Mouse (Mus musculus): ENCODE results near the gene Olfr153. TPM values are rescaled to one million over a fixed set of nuclear protein-coding genes. Genes with fewer than 3 reads are reported as not detected.
"Not testable (repeated sequence)": the region's sequence is repeated elsewhere in the genome, so short reads cannot be mapped to it uniquely, and the experiment has no call there.

Gene Olfr153
- total RNA-seq (2021) = not detected

DNA sequence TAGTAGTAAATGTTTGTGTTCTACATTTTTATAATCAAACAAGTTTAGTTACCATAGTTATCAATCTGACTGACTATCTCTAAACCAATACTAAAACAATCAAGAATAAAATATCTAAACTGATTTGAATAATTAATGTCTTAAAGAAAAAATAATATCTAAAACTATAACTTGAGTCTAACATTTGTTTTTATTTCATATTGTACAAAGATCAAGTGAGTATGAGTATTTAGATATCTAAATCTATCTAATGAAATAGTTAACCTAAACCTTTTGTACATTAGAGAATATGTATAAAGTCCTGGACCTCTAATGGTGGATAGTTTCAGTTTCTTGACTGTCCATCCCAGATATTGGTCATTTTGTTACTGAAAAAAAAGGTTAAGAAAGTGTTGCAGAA is at the start of gene Olfr153:
Gene Olfr153 (plus strand): TSS at position 301 of the 400 bp plus-strand sequence.
- no peak for DNase-seq (ENCODE audit: low spot score in 2 of 2)
- intact Hi-C loops (cut with DNase I) = no loop called here

DNA sequence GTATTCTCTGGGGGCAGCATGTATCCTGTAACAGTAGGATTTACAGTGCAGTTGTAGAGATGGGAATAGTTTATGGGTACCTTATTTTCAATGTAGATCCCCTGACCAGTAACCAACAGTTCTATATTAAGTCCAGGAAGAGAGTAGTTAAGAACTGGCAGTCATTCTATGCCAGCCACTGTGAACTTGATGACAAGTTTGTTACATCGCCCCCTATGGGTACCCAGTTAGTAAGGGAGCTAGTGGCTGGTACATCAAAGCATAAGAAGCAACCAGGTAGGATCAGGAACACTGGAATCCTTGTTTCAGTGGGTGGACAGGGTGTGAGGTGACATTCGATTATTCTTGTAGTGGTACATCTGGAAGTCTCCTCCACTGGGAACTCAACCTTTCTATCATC is 49.3 kb upstream of the Olfr153 start:
- intact Hi-C loops (cut with DNase I) = no loop called here
- no peak for DNase-seq (ENCODE audit: low spot score in 2 of 2)

DNA sequence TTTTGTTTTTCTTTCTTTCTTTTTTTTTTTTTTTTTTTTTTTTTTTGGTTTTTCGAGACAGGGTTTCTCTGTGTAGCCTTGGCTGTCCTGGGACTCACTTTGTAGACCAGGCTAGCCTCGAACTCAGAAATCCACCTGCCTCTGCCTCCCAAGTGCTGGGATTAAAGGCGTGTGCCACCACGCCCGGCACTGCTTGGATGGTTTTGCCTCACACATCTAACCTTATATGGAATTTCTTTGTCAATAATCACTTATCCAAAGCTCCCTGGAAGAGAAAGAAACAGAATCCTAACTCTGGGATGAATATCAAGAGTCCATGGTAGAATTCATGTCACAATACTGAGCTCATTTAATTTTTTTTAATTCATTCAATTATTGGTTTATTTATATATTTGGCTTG is 34.6 kb upstream of the Olfr153 start, which contains the start of gene Pramel7:
Gene Pramel7 (minus strand): TSS at position 101 of the 400 bp plus-strand sequence.
- intact Hi-C loops (cut with DNase I); DNase-seq (ENCODE audit: low spot score in 2 of 2): not testable (repeated sequence)

DNA sequence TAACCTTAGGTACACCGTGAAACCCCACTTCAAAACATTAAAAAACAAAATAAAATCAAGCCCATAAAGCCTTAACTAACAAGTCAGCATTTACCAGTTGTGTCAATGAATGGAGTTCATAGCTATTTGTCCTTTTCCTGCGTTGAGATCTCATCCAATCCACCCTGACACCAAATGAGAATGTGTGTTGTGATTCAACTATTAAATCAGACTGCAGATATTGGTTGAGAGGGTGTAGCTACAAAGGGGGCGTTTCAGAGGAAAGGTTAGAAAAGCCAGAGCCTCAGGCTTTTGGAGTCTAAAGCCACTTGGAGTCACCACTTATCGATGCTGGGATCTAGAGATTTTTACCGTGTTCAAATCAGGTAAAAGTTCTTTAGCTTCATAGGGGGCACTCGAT is 25.3 kb upstream of the Olfr153 start, which contains the start of gene Pramel6:
Gene Pramel6 (plus strand): TSS at position 301 of the 400 bp plus-strand sequence.
- intact Hi-C loops (cut with DNase I) = no loop called here
- DNase-seq (ENCODE audit: low spot score in 2 of 2) = no peak

DNA sequence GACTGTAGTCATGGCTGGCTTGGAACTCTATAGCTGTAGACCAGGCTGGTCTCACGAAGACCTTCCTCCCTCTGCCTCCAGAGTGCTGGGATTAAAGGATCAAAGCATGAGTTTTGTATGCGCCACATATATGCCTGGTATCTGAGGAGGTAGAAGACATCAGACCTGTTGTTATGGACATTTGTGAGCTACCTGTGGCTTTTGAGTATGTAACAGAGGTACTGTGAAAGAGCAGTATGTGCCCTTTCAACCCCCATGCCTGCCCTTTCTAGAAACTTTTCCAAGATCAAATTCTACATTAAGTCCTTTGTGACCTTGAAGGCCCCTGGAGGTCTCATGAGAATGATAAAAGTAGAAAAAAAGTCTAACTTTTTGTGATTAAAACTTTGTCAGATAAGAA is 16.6 kb upstream of the Olfr153 start:
- DNase-seq (ENCODE audit: low spot score in 2 of 2) = no peak
- intact Hi-C loops (cut with DNase I) = no loop called here

DNA sequence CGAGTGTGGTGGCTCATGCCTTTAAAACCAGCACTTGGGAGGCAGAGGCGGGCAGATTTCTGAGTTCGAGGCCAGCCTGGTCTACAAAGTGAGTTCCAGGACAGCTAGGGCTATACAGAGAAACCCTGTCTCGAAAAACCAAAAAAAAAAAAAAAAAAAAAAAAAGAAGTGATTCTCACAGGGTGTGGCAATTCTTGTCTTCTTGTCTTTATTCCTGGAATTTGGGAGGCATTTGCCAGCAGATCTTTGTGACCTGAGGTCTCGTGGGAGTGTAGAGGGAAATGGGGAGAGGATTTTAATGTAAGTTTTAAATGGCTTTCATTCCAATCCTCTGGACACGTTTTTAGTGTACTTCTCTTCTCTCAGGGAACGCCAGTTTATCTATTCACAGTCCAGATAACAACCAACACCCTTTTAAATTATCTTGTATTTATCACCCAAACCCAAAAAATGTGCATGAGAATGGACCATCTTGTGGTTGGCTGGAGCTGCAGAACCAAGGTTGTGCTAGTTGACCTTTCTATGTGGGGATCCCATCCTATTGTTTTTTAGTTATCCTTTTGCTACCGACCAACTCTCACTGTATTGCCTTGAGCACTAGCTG is 16.0 kb upstream of the Olfr153 start:
- no peak for DNase-seq (ENCODE audit: low spot score in 2 of 2)
- intact Hi-C loops (cut with DNase I) = no loop called here

DNA sequence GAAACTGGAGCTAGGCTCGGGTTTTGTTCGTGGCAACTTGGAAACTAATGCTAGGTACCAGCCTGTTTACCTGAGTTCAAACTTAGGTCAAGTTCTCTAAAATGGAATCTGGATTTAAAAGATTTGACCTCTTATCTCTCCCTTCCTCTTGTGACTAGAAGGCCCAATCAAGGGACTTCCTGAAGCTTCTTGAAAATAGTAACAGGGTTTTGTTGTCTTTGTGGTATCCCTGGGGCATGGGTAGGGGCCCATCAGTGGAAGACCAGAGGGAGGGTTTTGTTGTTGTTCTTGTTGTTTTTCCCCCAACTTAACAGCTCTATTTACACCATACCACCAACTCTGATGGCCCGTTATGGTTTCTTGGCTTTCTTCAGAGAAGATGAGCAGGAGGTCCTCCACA is 15.0 kb upstream of the Olfr153 start:
- intact Hi-C loops (cut with DNase I) = no loop called here
- DNase-seq (ENCODE audit: low spot score in 2 of 2) = no peak

DNA sequence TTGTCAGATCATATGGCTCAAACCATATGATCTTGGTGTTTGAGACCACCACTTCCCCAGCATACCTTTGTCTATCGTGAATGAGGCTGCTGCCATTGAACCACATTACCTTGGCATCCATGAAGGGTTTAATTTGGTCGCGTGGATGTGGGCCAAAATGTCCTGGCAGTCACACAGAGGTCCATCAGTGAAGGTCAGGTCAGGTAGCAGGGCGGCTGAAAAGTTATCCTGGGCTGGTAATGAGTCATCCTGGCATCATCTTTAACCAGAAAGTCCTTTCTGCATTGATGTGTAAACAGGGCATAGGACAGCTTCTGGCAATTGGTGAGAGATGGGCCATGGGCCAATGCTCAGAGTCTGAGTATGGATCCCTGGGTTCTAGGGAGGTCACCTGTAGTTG is 10.9 kb upstream of the Olfr153 start:
- intact Hi-C loops (cut with DNase I) = no loop called here
- DNase-seq (ENCODE audit: low spot score in 2 of 2) = no peak

DNA sequence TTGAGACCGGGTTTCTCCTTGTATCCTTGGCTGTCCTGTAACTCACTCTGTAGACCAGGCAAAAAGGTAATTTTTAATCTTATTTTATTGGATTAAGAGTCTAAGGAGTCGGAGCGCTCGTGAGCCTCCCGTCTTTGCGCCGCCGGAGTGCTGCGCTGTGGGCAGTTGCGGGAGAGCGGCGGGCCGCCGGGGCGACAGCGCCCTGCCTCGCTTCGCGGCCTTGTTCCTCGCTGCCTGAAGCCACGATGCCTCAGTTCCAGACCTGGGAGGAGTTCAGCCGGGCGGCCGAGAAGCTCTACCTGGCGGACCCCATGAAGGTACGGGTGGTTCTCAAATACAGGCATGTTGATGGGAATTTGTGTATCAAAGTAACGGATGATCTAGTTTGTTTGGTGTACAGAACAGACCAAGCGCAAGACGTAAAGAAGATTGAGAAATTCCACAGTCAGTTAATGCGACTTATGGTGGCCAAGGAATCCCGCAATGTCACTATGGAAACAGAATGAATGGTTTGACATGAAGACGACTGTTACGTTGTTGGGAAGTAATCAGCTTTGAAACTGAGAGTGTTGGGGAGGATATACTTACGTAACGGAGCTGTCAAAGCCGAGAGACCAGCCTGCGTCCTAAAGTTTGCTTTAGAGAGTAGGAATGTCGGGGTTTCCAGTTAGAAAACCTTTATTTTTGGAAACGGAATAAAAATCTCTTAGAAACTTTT is 5.5 kb upstream of the Olfr153 start:
- intact Hi-C loops (cut with DNase I) = not testable (repeated sequence)
- peak; percentile 6 to 11 for DNase-seq (ENCODE audit: low spot score in 2 of 2)

DNA sequence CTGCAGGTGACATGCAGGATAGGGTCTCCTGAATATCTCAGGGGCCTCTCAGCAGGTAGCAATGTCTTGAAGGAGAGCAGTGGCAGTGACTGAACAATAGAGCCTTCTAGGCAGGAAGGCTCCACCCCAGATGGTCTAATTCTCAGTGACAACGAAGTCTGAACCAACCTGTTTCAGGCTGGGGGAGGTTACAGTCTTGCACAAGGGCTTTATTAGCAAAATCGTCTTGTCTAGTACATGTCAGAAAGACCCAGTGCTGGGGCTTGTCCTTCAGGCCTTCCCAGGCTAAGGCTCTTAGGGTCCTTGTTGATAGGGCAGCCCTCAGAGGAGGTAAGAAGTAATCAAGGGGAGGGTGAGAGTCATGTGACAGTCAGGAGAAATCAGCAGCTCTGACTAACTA is 3.2 kb downstream of the Olfr153 start:
- intact Hi-C loops (cut with DNase I) = no loop called here

DNA sequence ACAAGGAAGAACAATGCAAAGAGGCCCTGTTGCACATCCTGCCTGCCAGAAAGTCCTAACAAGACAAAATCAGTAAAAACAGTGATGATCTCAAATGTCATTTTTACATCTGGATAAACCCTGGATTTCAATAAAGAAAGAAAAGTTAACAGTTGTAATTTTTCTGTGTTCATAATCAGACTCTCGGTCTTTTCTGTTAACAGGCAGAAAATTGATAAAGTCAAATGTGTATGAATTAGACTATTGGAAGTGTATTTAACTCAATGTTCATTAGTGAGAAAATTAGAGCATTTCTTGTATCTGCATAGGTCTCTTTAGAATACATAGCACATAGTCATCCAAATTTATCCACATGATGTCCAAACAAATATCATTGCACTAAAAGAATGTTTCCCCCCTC is 13.8 kb downstream of the Olfr153 start, which contains the start of gene Olfr1128:
Gene Olfr1128 (minus strand): TSS at position 101 of the 400 bp plus-strand sequence.
- intact Hi-C loops (cut with DNase I) = no loop called here
- no peak for DNase-seq (ENCODE audit: low spot score in 2 of 2)

More for the DNA sequence above, 3.2 kb downstream of the Olfr153 start:
- no peak for DNase-seq (ENCODE audit: low spot score in 2 of 2)

DNA sequence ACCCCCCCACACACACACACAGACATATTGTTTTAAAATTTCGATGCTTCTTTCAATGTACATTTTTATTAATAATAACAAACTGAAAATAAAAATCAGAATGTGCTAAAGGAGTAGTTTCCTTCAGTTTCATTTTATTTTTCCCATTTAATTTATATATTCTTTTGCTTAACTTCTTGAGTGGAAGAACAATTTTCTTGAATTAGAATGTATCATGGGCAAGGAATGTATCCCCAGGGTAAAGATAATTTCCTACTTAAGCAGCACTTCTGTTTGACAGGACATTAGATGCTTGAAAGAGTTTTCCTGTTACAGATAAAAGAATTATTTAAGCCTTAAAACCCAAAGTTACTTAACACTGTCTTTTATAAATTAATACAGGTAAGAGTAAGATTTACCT is 42.0 kb downstream of the Olfr153 start, which contains the start of gene Olfr1129:
Gene Olfr1129 (plus strand): TSS at position 301 of the 400 bp plus-strand sequence.
- DNase-seq (ENCODE audit: low spot score in 2 of 2); intact Hi-C loops (cut with DNase I): not testable (repeated sequence)

Other genes starting within 250 kb of the Olfr153 start
- not detected for gene Olfr1118, start 224.2 kb upstream of the Olfr153 start, total RNA-seq (2021)
- not detected for gene Olfr1120, start 177.0 kb upstream of the Olfr153 start, total RNA-seq (2021)
- gene Olfr1121, start 161.9 kb upstream of the Olfr153 start, total RNA-seq (2021) = not detected
- under 1 TPM in 1 of 2 experiments, not detected in 1; 0.18 TPM for gene Olfr1122, start 145.9 kb upstream of the Olfr153 start, total RNA-seq (2021)
- gene Olfr1123, start 115.2 kb upstream of the Olfr153 start, total RNA-seq (2021) = not detected
- not detected for gene Olfr1124, start 101.5 kb upstream of the Olfr153 start, total RNA-seq (2021)
- gene Olfr1126, start 77.8 kb upstream of the Olfr153 start, total RNA-seq (2021) = not detected
- not detected for gene Pramel7, start 34.7 kb upstream of the Olfr153 start, total RNA-seq (2021)
- gene Pramel6, start 25.2 kb upstream of the Olfr153 start, total RNA-seq (2021) = not detected
- gene Olfr1128, start 13.7 kb downstream of the Olfr153 start, total RNA-seq (2021) = not detected
- not detected for gene Olfr1129, start 42.1 kb downstream of the Olfr153 start, total RNA-seq (2021)
- not detected for gene Olfr1130, start 74.4 kb downstream of the Olfr153 start, total RNA-seq (2021)
- not detected for gene Olfr1131, start 95.3 kb downstream of the Olfr153 start, total RNA-seq (2021)
- not detected for gene Olfr1132, start 105.7 kb downstream of the Olfr153 start, total RNA-seq (2021)
- gene Olfr1133, start 115.6 kb downstream of the Olfr153 start, total RNA-seq (2021) = not detected
- gene Olfr1134, start 126.7 kb downstream of the Olfr153 start, total RNA-seq (2021) = not detected
- gene Olfr1135, start 141.9 kb downstream of the Olfr153 start, total RNA-seq (2021) = not detected
- gene Olfr1136, start 162.2 kb downstream of the Olfr153 start, total RNA-seq (2021) = not detected
- not detected for gene Olfr1137, start 181.4 kb downstream of the Olfr153 start, total RNA-seq (2021)
- gene Olfr1138, start 208.2 kb downstream of the Olfr153 start, total RNA-seq (2021) = not detected
- gene Olfr1140, start 212.0 kb downstream of the Olfr153 start, total RNA-seq (2021) = not detected
- gene Olfr1141, start 222.2 kb downstream of the Olfr153 start, total RNA-seq (2021) = not detected
- gene Olfr152, start 247.7 kb downstream of the Olfr153 start, total RNA-seq (2021) = not detected

Data from left cerebral cortex, postnatal 36 days (tissue).